Mouse (Mus musculus) liver, adult 2 months (tissue): ENCODE data around the gene Wdr54. TPM values are rescaled to one million over a fixed set of nuclear protein-coding genes. Genes with fewer than 3 reads are reported as not detected.

Experiments used
- DNase-seq: peaks from one replicate; pipeline ENCODE4 v3.0.0-alpha.2; 2011; ENCODE audit warnings: low read depth, low spot score; ENCODE audit errors: extremely low read depth
- H3K27ac ChIP-seq: fragments of 200-500 bp; replicated peaks from 2 replicates; pipeline ENCODE4 v1.5.1; 2012; ENCODE audit warnings: low read depth, mild to moderate bottlenecking, control low read depth, inconsistent platforms, low read length; ENCODE audit not compliant: insufficient read depth
- H3K27me3 ChIP-seq: fragments of 200-500 bp; 2 replicates; pipeline ENCODE4 v1.6.1; 2012; ENCODE audit warnings: mild to moderate bottlenecking, moderate library complexity, low read length, inconsistent platforms; ENCODE audit not compliant: control insufficient read depth, insufficient read depth
- H3K36me3 ChIP-seq: fragments of 200-500 bp; 2 replicates; pipeline ENCODE4 v1.6.1; 2012; ENCODE audit warnings: low read length, inconsistent platforms; ENCODE audit not compliant: control insufficient read depth, insufficient read depth
- H3K4me1 ChIP-seq: fragments of 200-500 bp; 2 replicates; pipeline ENCODE4 v1.6.1; 2011; ENCODE audit warnings: low read length; ENCODE audit not compliant: control insufficient read depth, insufficient read depth
- H3K4me3 ChIP-seq: fragments of 200-500 bp; 2 replicates; pipeline ENCODE4 v1.5.1; 2011; ENCODE audit warnings: low read depth, mild to moderate bottlenecking, control low read depth, low read length, moderate library complexity; ENCODE audit not compliant: insufficient read depth
- H3K79me2 ChIP-seq: fragments of 200-500 bp; 2 replicates; pipeline ENCODE4 v1.6.1; 2012; ENCODE audit warnings: inconsistent platforms, mild to moderate bottlenecking, low read length, moderate library complexity; ENCODE audit not compliant: control insufficient read depth, insufficient read depth
- H3K9ac ChIP-seq: fragments of 200-500 bp; 2 replicates; pipeline ENCODE4 v1.6.1; 2012; ENCODE audit warnings: low read depth, mild to moderate bottlenecking, control low read depth, inconsistent platforms, low read length
- CTCF ChIP-seq: fragments of 200-500 bp; IDR thresholded peaks from 2 replicates; pipeline ENCODE4 v1.5.1; 2011; ENCODE audit warnings: low read depth, low read length, control low read depth
- POLR2A ChIP-seq: fragments of 200-500 bp; IDR thresholded peaks from 2 replicates; pipeline ENCODE4 v1.6.1; 2011; ENCODE audit warnings: low read length, control low read depth; ENCODE audit not compliant: insufficient read depth; ENCODE audit errors: extremely low read depth
- WGBS: fragments of 180-500 bp; shearing (Covaris S2); methylation state at CpG from one replicate; pipeline ENCODE4 v1.1.7; 2018; 5-methylcytosine and 5-hydroxymethylcytosine counted together
- polyA plus RNA-seq: library from polyadenylated mRNA; depleted of rRNA; stranded (reverse); fragments of >200 nt; gene quantifications from 2 replicates; pipeline ENCODE4 v1.2.3, GENCODE M21; 2012
- total RNA-seq: library from RNA; depleted of rRNA; stranded (reverse); fragments of >200 nt; gene quantifications from 2 replicates; pipeline ENCODE4 v1.2.3, GENCODE M21; 2014

Wdr54 gene
- total and polyA plus RNA-seq, 2 experiments: 0.28 to 1.7 TPM

- no peak for DNase-seq
- 71% methylated on average over 2 of the region's 2 CpGs for WGBS
- no peak overlapping the region for H3K27ac ChIP-seq
- no peaks in the 10 kb centered on the region for H3K79me2 ChIP-seq
- no peak overlapping the region for H3K4me3 ChIP-seq
- TF ChIP-seq CTCF (no peak), POLR2A (no peak)
- H3K9ac ChIP-seq: no peak overlapping the region
- no peaks in the 10 kb centered on the region for H3K4me1 ChIP-seq
- no peaks in the 10 kb centered on the region for H3K36me3 ChIP-seq
- H3K27me3 ChIP-seq: no peaks in the 10 kb centered on the region
These were observed 11.0 kb downstream of the Wdr54 start for GRCm38 (mm10) chr6:83145209-83145608.

GRCm38 (mm10) chr6:83142886-83143285 lies 13.3 kb downstream of the Wdr54 start:
- Histone ChIP-seq H3K27ac (no peak overlapping the region), H3K4me1 (peaks cover 5% of the 10 kb centered on the region), H3K27me3 (no peaks in the 10 kb centered on the region), H3K36me3 (no peaks in the 10 kb centered on the region), H3K4me3 (no peak overlapping the region), H3K9ac (no peak overlapping the region), H3K79me2 (peaks cover 2% of the 10 kb centered on the region; the same call in 1 of the 2 replicates)
- WGBS: 91% methylated on average over 11 of the region's 11 CpGs
- no peak for DNase-seq
- TF ChIP-seq POLR2A (no peak), CTCF (no peak)

- H3K9ac ChIP-seq: no peak overlapping the region
- 70% methylated on average over 41 of the region's 41 CpGs for WGBS
- peaks cover 2% of the 10 kb centered on the region; the same call in 1 of the 2 replicates for H3K79me2 ChIP-seq
- DNase-seq: no peak
- H3K4me3 ChIP-seq: no peak overlapping the region
- H3K36me3 ChIP-seq: no peaks in the 10 kb centered on the region
- no peak overlapping the region for H3K27ac ChIP-seq
- peaks cover 7% of the 10 kb centered on the region for H3K4me1 ChIP-seq
- TF ChIP-seq POLR2A: no peak
- TF ChIP-seq CTCF: no peak
- no peaks in the 10 kb centered on the region for H3K27me3 ChIP-seq
These were observed 13.9 kb downstream of the Wdr54 start for GRCm38 (mm10) chr6:83142211-83142731.

GRCm38 (mm10) chr6:83141636-83142035 lies 14.6 kb downstream of the Wdr54 start:
- Histone ChIP-seq H3K4me1 (peaks cover 7% of the 10 kb centered on the region), H3K27me3 (no peaks in the 10 kb centered on the region), H3K27ac (no peak overlapping the region), H3K4me3 (no peak overlapping the region), H3K79me2 (peaks cover 2% of the 10 kb centered on the region; the same call in 1 of the 2 replicates), H3K36me3 (no peaks in the 10 kb centered on the region), H3K9ac (no peak overlapping the region)
- TF ChIP-seq POLR2A: no peak
- TF ChIP-seq CTCF: no peak
- 73% methylated on average over 4 of the region's 4 CpGs for WGBS
- DNase-seq: no peak

- no peak for TF ChIP-seq POLR2A
- TF ChIP-seq CTCF: no peak
- H3K27me3 ChIP-seq: no peaks in the 10 kb centered on the region
- DNase-seq: no peak
- 96% methylated on average over 8 of the region's 8 CpGs for WGBS
- H3K9ac ChIP-seq: no peak overlapping the region
- H3K27ac ChIP-seq: no peak overlapping the region
- H3K79me2 ChIP-seq: peaks cover 2% of the 10 kb centered on the region; the same call in 1 of the 2 replicates
- H3K4me3 ChIP-seq: no peak overlapping the region
- no peaks in the 10 kb centered on the region for H3K36me3 ChIP-seq
- peaks cover 12% of the 10 kb centered on the region for H3K4me1 ChIP-seq
These were observed 16.2 kb downstream of the Wdr54 start for GRCm38 (mm10) chr6:83140044-83140443.

GRCm38 (mm10) chr6:83138056-83138455 lies 18.1 kb downstream of the Wdr54 start:
- peaks cover 18% of the 10 kb centered on the region for H3K4me1 ChIP-seq
- no peaks in the 10 kb centered on the region for H3K27me3 ChIP-seq
- peak overlapping the region; percentile 79; the same call in 1 of the 2 replicates for H3K4me3 ChIP-seq
- peak overlapping the region; percentile 54 for H3K9ac ChIP-seq
- peaks cover 2% of the 10 kb centered on the region; the same call in 1 of the 2 replicates for H3K79me2 ChIP-seq
- peak overlapping the region; percentile 46 for H3K27ac ChIP-seq
- H3K36me3 ChIP-seq: no peaks in the 10 kb centered on the region
- no peak for DNase-seq
- TF ChIP-seq POLR2A: no peak
- TF ChIP-seq CTCF: no peak
- WGBS: 7% methylated on average over 11 of the region's 11 CpGs
